Mouse (Mus musculus) neural tube, embryonic 12.5 days (tissue): ENCODE results near the gene Rbm17. TPM values are rescaled to one million over a fixed set of nuclear protein-coding genes. Genes with fewer than 3 reads are reported as not detected.

Experiments
- ATAC-seq: fragments of 200-750 bp; cut with Nextera tagmentation; 2 replicates; pipeline ENCODE4 v1.8.0; 2017; ENCODE audit warnings: low read depth, mild to moderate bottlenecking, moderate TSS enrichment, moderate library complexity; ENCODE audit not compliant: low FRiP score
- H3K27ac ChIP-seq: fragments of 300-500 bp; sonication (generic); 2 replicates; pipeline ENCODE4 v1.5.1; 2016
- H3K27me3 ChIP-seq: fragments of 300-500 bp; sonication (generic); replicated peaks from 2 replicates; pipeline ENCODE4 v1.6.1; 2016; ENCODE audit warnings: mild to moderate bottlenecking
- H3K36me3 ChIP-seq: fragments of 300-500 bp; sonication (generic); 2 replicates; pipeline ENCODE4 v1.6.1; 2016; ENCODE audit warnings: mild to moderate bottlenecking
- H3K4me1 ChIP-seq: fragments of 300-500 bp; sonication (generic); 2 replicates; pipeline ENCODE4 v1.6.1; 2016
- H3K4me2 ChIP-seq: fragments of 300-500 bp; sonication (generic); replicated peaks from 2 replicates; pipeline ENCODE4 v1.6.1; 2016; ENCODE audit warnings: mild to moderate bottlenecking
- H3K4me3 ChIP-seq: fragments of 300-500 bp; sonication (generic); 2 replicates; pipeline ENCODE4 v1.5.1; 2016
- H3K9ac ChIP-seq: fragments of 300-500 bp; sonication (generic); 2 replicates; pipeline ENCODE4 v1.6.1; 2016; ENCODE audit warnings: mild to moderate bottlenecking
- H3K9me3 ChIP-seq: fragments of 300-500 bp; sonication (generic); 2 replicates; pipeline ENCODE4 v1.6.1; 2016; ENCODE audit warnings: mild to moderate bottlenecking
- WGBS: fragments of 180-500 bp; shearing (Covaris S2); methylation state at CpG from one replicate; pipeline ENCODE4 v1.1.7; 2016; 5-methylcytosine and 5-hydroxymethylcytosine counted together
- polyA plus RNA-seq: library from polyadenylated mRNA; unstranded; fragments of >200 nt; fragmentation: Nextera tagmentation; extraction: Ambion mirVana; gene quantifications from 2 replicates; pipeline ENCODE4 v1.2.1, GENCODE M21; 2016

The Rbm17 gene
- polyA plus RNA-seq, 1 experiment from 2014 or later, result 168 TPM

DNA sequence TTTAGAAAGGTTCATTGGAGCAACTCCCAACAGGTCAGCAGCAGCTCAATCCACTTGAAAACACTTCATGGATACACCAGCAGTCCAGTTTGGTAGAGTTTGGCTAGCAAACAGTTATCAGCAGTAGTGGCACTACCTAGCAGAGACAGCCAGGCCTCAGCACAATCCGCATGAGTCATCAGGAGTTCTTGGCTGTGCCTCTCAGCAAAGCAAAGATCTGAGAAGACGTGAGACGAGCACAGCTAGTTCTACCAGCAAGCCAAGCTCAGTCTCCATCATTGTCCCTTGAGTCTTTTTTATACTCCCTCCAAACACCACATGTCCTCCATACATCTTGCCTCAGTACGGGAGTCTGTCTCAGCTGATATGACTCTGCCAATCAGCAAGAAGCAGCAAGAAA lies 24.6 kb downstream of the Rbm17 start:
- no peak for ATAC-seq
- no peaks in the 10 kb centered on the region for H3K9me3 ChIP-seq
- no peak overlapping the region for H3K4me3 ChIP-seq
- no peak overlapping the region for H3K27ac ChIP-seq
- H3K9ac ChIP-seq, result no peak overlapping the region
- no peak overlapping the region for H3K4me2 ChIP-seq
- no peaks in the 10 kb centered on the region for H3K27me3 ChIP-seq
- peaks cover 21% of the 10 kb centered on the region for H3K36me3 ChIP-seq
- 94% methylated on average over 4 of the region's 4 CpGs for WGBS
- H3K4me1 ChIP-seq, result no peaks in the 10 kb centered on the region

- no peak for ATAC-seq
Observed at GRCm38 (mm10) chr2:11578187-11578586, 25.8 kb downstream of the Rbm17 start.

DNA sequence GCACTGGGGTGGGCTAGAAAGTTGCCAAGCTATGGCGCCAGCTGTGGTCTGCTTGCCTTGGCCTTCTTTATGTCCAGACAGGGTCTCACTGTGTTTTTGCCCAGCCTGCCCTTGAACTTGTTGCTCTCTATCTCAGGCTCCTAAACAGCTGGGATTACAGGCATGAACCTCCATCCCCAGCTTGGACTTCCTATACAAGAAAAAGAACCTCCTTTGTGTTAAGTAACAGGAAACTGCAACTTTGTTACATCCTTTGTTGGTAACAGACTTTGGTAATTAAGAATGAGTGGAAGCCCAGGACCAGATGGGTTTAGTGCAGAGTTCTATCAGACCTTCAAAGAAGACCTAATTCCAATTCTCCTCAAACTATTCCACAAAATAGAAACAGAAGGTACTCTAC lies 30.3 kb downstream of the Rbm17 start:
- Histone ChIP-seq H3K27ac (no peak overlapping the region), H3K9ac (no peak overlapping the region), H3K4me1 (no peaks in the 10 kb centered on the region), H3K27me3 (no peaks in the 10 kb centered on the region), H3K9me3 (no peaks in the 10 kb centered on the region), H3K4me2 (no peak overlapping the region), H3K4me3 (no peak overlapping the region), H3K36me3 (no peaks in the 10 kb centered on the region)
- ATAC-seq, result no peak
- whole genome bisulfite sequencing, result 97% methylated on average over 1 of the region's 1 CpGs

More at GRCm38 (mm10) chr2:11578187-11578586, 25.8 kb downstream of the Rbm17 start:
- H3K27me3 ChIP-seq, result no peaks in the 10 kb centered on the region
- H3K4me1 ChIP-seq, result no peaks in the 10 kb centered on the region
- no peak overlapping the region for H3K9ac ChIP-seq
- no peak overlapping the region for H3K4me2 ChIP-seq
- 87% methylated on average over 6 of the region's 6 CpGs for WGBS
- peaks cover 11% of the 10 kb centered on the region for H3K36me3 ChIP-seq
- no peak overlapping the region for H3K4me3 ChIP-seq
- H3K9me3 ChIP-seq, result no peaks in the 10 kb centered on the region
- H3K27ac ChIP-seq, result no peak overlapping the region

- Histone ChIP-seq H3K4me3 (no peak overlapping the region), H3K27ac (no peak overlapping the region), H3K4me2 (no peak overlapping the region), H3K9ac (no peak overlapping the region), H3K9me3 (no peaks in the 10 kb centered on the region), H3K27me3 (no peaks in the 10 kb centered on the region), H3K36me3 (no peaks in the 10 kb centered on the region), H3K4me1 (no peaks in the 10 kb centered on the region)
- WGBS, result 49% methylated on average over 6 of the region's 6 CpGs
- ATAC-seq, result no peak
Observed at GRCm38 (mm10) chr2:11571004-11571535, 32.9 kb downstream of the Rbm17 start.

DNA sequence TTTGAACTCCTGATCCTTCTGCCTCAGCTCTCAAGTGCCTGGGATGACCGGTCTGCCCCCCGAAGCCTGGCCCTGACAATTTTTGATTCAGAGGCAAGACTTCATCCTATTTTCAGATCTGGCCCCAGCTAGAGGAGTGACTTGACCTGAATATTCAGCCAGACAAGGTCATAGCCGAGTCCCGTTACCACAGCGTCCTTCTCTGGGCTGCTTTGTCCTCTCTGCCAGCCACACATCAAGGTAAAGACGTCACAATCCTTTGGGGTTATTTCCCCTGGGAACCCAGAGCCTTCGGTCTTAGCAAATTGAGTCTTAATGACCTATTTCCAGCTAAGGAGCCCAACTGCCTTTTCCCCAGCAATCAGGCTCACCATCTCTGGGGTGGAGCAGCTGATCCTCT lies 35.5 kb downstream of the Rbm17 start:
- Histone ChIP-seq H3K4me2 (no peak overlapping the region), H3K4me1 (no peaks in the 10 kb centered on the region), H3K36me3 (no peaks in the 10 kb centered on the region), H3K27me3 (no peaks in the 10 kb centered on the region), H3K27ac (no peak overlapping the region), H3K9me3 (no peaks in the 10 kb centered on the region), H3K9ac (no peak overlapping the region), H3K4me3 (no peak overlapping the region)
- WGBS, result 86% methylated on average over 7 of the region's 7 CpGs
- no peak for ATAC-seq

DNA sequence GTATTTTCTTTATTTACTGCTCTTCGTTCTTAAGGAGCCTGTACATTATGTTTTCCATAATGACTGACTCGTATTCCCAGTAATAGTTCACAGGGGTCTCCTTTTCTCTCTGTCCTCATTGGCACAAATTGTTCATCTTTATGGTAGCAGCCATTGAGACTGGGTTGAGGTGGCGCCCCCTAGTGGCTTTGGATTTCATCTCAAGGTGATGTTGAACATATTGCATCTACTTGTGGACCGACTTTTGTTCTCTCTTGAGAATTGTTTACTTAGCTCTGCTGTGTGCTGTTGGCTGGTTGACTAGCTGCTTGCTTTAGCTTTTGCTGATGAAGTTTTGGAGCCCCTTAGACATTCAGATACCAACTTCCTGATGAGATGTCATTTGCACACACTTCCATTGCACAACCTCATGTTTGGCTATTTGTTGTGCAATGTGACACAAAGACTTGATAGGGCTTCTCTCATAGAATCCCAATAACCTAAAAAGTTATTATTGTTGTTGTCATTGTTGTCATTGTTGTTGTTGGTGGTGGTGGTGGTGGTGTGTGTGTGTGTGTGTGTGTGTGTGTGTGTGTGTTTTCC lies 36.1 kb downstream of the Rbm17 start:
- Histone ChIP-seq H3K27ac (no peak overlapping the region), H3K4me3 (no peak overlapping the region), H3K9ac (no peak overlapping the region), H3K4me1 (no peaks in the 10 kb centered on the region), H3K36me3 (no peaks in the 10 kb centered on the region), H3K27me3 (no peaks in the 10 kb centered on the region), H3K9me3 (no peaks in the 10 kb centered on the region), H3K4me2 (no peak overlapping the region)
- no peak for ATAC-seq
- 69% methylated on average over 4 of the region's 4 CpGs for WGBS

GRCm38 (mm10) chr2:11566898-11567297 lies 37.1 kb downstream of the Rbm17 start:
- 91% methylated on average over 3 of the region's 3 CpGs for WGBS
- no peak overlapping the region for H3K4me3 ChIP-seq
- H3K27ac ChIP-seq, result no peak overlapping the region
- no peaks in the 10 kb centered on the region for H3K27me3 ChIP-seq
- H3K4me2 ChIP-seq, result no peak overlapping the region
- no peak overlapping the region for H3K9ac ChIP-seq
- H3K4me1 ChIP-seq, result no peaks in the 10 kb centered on the region
- no peak for ATAC-seq
- H3K36me3 ChIP-seq, result no peaks in the 10 kb centered on the region
- H3K9me3 ChIP-seq, result no peaks in the 10 kb centered on the region

- H3K27ac ChIP-seq, result no peak overlapping the region
- no peaks in the 10 kb centered on the region for H3K4me1 ChIP-seq
- no peaks in the 10 kb centered on the region for H3K9me3 ChIP-seq
- no peak for ATAC-seq
- H3K4me3 ChIP-seq, result no peak overlapping the region
- 66% methylated on average over 7 of the region's 7 CpGs for WGBS
- H3K27me3 ChIP-seq, result no peaks in the 10 kb centered on the region
- H3K36me3 ChIP-seq, result no peaks in the 10 kb centered on the region
- H3K4me2 ChIP-seq, result no peak overlapping the region
- H3K9ac ChIP-seq, result no peak overlapping the region
Observed at GRCm38 (mm10) chr2:11566241-11566640, 37.7 kb downstream of the Rbm17 start.

- Histone ChIP-seq H3K27ac (no peak overlapping the region), H3K4me2 (no peak overlapping the region), H3K9ac (no peak overlapping the region), H3K36me3 (no peaks in the 10 kb centered on the region), H3K27me3 (no peaks in the 10 kb centered on the region), H3K9me3 (no peaks in the 10 kb centered on the region), H3K4me3 (no peak overlapping the region), H3K4me1 (no peaks in the 10 kb centered on the region)
- no peak for ATAC-seq
- WGBS, result 82% methylated on average over 6 of the region's 6 CpGs
Observed at GRCm38 (mm10) chr2:11564768-11565167, 39.2 kb downstream of the Rbm17 start.

- H3K36me3 ChIP-seq, result no peaks in the 10 kb centered on the region
- ATAC-seq, result no peak
- WGBS, result 94% methylated on average over 17 of the region's 17 CpGs
Observed at GRCm38 (mm10) chr2:11563256-11563655, 40.7 kb downstream of the Rbm17 start.

DNA sequence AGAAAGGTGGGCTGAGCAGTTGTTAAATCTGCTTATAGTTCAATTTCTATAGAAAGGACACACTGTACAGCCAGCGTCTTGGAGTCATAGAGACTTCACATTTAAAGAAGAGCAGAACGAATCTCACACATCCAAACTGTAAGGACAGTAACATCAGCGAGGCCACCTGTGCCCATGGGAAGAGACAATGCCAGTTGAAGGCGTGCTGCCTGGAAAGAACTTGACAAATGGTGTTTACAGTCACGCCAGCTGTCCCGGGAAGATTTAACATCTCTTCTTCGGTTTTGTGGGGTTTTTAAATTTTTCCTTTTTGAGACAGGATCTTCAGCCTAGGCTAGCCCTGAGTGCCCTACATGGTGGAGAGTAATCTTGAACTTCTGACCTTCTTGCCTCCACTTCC lies 45.3 kb downstream of the Rbm17 start:
- H3K9me3 ChIP-seq, result no peaks in the 10 kb centered on the region
- no peak overlapping the region for H3K4me2 ChIP-seq
- H3K27me3 ChIP-seq, result peaks cover 10% of the 10 kb centered on the region
- H3K4me1 ChIP-seq, result peaks cover 5% of the 10 kb centered on the region; the same call in 1 of the 2 replicates
- no peak overlapping the region for H3K9ac ChIP-seq
- no peaks in the 10 kb centered on the region for H3K36me3 ChIP-seq
- no peak for ATAC-seq
- H3K27ac ChIP-seq, result no peak overlapping the region
- WGBS, result 83% methylated on average over 7 of the region's 7 CpGs
- no peak overlapping the region for H3K4me3 ChIP-seq

More at GRCm38 (mm10) chr2:11563256-11563655, 40.7 kb downstream of the Rbm17 start:
- Histone ChIP-seq H3K4me1 (no peaks in the 10 kb centered on the region), H3K4me2 (no peak overlapping the region), H3K27ac (no peak overlapping the region), H3K27me3 (no peaks in the 10 kb centered on the region), H3K9me3 (no peaks in the 10 kb centered on the region), H3K4me3 (no peak overlapping the region), H3K9ac (no peak overlapping the region)

DNA sequence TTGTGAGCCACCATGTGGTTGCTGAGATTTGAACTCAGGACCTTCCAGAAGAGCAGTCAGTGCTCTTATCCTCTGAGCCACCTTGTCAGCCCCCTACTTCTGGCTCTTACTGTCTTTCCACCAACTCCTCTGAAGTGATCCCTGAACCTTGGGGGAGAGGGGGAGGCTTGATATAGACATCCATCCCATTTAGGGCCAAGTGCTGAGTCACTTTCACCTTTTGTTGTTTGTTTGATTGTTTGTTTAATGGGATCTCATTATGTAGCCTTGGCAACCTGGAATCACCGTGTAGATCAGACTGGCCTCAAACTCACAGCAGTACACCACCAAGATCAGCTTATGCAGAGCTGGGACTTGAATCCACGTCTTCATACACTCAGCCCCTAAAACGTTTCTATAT lies 46.7 kb downstream of the Rbm17 start:
- WGBS, result 68% methylated on average over 3 of the region's 3 CpGs
- no peaks in the 10 kb centered on the region for H3K9me3 ChIP-seq
- H3K9ac ChIP-seq, result no peak overlapping the region
- peaks cover 18% of the 10 kb centered on the region for H3K4me1 ChIP-seq
- H3K27ac ChIP-seq, result no peak overlapping the region
- no peak overlapping the region for H3K4me2 ChIP-seq
- H3K4me3 ChIP-seq, result no peak overlapping the region
- no peaks in the 10 kb centered on the region for H3K36me3 ChIP-seq
- peaks cover 24% of the 10 kb centered on the region for H3K27me3 ChIP-seq
- ATAC-seq, result no peak

- Histone ChIP-seq H3K36me3 (no peaks in the 10 kb centered on the region), H3K9ac (no peak overlapping the region), H3K4me3 (no peak overlapping the region), H3K27me3 (peaks cover 27% of the 10 kb centered on the region), H3K27ac (no peak overlapping the region), H3K4me1 (peaks cover 20% of the 10 kb centered on the region), H3K9me3 (no peaks in the 10 kb centered on the region), H3K4me2 (no peak overlapping the region)
- ATAC-seq, result no peak
- 50% methylated on average over 6 of the region's 6 CpGs for WGBS
Observed at GRCm38 (mm10) chr2:11555316-11555715, 48.6 kb downstream of the Rbm17 start.
